Mouse (Mus musculus): ENCODE measurements around the gene Neurl4.

DNA sequence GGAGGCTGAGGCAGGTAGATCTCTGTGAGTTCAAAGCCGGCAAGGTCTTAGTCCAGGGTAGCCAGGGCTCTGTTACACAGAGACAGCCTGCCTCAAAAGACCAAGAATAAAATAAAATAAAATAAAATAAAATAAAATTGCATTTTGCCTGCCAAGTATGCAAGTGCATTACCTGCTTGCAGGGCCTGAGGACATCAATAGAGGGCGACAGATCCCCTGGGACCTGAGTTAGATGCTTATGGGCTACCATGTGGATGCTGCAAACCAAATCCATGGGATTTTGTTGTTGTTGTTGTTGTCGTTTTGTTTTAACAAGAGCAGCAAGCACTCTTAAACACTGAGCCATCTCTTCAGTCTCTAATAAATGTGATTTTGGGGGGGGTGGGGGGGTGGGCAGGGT, 31.4 kb downstream of the Neurl4 start:
- TF ChIP-seq CTCF (IDR thresholded peaks at IDR 0.05; ENCODE audit: low read depth), result peak; percentile 60
- TF ChIP-seq EP300 (IDR thresholded peaks at IDR 0.05; ENCODE audit: low read depth), result no peak

All from liver, embryonic 14.5 days (tissue).